8 mouse cellular contexts compared by ENCODE assay signal in genomic region chr17:62881176-62881790, GRCm38 (mm10). TPM values are rescaled to one million over a fixed set of nuclear protein-coding genes. Genes with fewer than 3 reads are reported as not detected.
DNase-seq lines count a peak whose midpoint lies in the region; ATAC-seq and TF ChIP-seq lines count a peak whose summit lies in the region.

Gene Efna5, minus strand, starts transcription at chr17:62881317.

- H3K4me2 ChIP-seq in kidney, embryonic 14.5 days (replicated peaks; ENCODE audit: low read depth, low read length), result peak within 1 kb of the TSS; percentile 97
- H3K4me2 ChIP-seq in liver, embryonic 14.5 days (ENCODE audit: low read depth), result peak within 1 kb of the TSS; percentile 64

- under 1% methylated on average over 51 of the region's 68 CpGs for WGBS in heart, adult 2 months
- WGBS in kidney, embryonic 14.5 days, result 1% methylated on average over 55 of the region's 68 CpGs
- WGBS in liver, embryonic 14.5 days (ENCODE audit: insufficient replicate concordance), result 1% methylated on average over 54 of the region's 68 CpGs

- no peaks in the 10 kb centered on the region for H3K36me3 ChIP-seq in heart, adult 2 months (ENCODE audit: control insufficient read depth, insufficient read depth, low read length)
- H3K36me3 ChIP-seq in kidney, embryonic 14.5 days (ENCODE audit: control insufficient read depth, insufficient read depth, low read length), result no peaks in the 10 kb centered on the region
- no peaks in the 10 kb centered on the region for H3K36me3 ChIP-seq in liver, embryonic 14.5 days (replicated peaks; ENCODE audit: control insufficient read depth, insufficient read depth, low read depth)

- peak; percentile 17 for DNase-seq in thymus, postnatal 14 days
- no peak for DNase-seq in thymus, postnatal 25 days
- DNase-seq in embryo, embryonic 11.5 days (ENCODE audit: low read depth, low spot score), result peak; percentile 16
- DNase-seq in heart, adult 2 months, result peak; percentile 57 to 64
- no peak for DNase-seq in liver, embryonic 14.5 days (ENCODE audit: low read depth in 3 of 3, low spot score in 3 of 3)
- DNase-seq in retina, postnatal 1 day, result peak; percentile 69

- peak within 1 kb of the TSS; percentile 70 for H3K9ac ChIP-seq in heart, adult 2 months (ENCODE audit: low read depth, low read length)
- peak within 1 kb of the TSS; percentile 83 for H3K9ac ChIP-seq in kidney, embryonic 14.5 days (ENCODE audit: low read depth, low read length)
- H3K9ac ChIP-seq in liver, embryonic 14.5 days (replicated peaks), result no peak within 1 kb of the TSS

- no peak for TF ChIP-seq CTCF in heart, adult 2 months (IDR thresholded peaks at IDR 0.05)
- TF ChIP-seq CTCF in liver, embryonic 14.5 days (IDR thresholded peaks at IDR 0.05; ENCODE audit: low read depth), result no peak

- H3K4me3 ChIP-seq in heart, adult 2 months, result peak within 1 kb of the TSS; percentile 63
- peak within 1 kb of the TSS; percentile 82 for H3K4me3 ChIP-seq in kidney, embryonic 14.5 days (ENCODE audit: low read length)
- H3K4me3 ChIP-seq in liver, embryonic 14.5 days (ENCODE audit: insufficient read depth in 1 of 2, low read depth in 2 of 2, low read length in 2 of 2), result peak within 1 kb of the TSS; percentile 57 to 64

- peak within 1 kb of the TSS; percentile 77 for H3K27ac ChIP-seq in heart, adult 2 months
- H3K27ac ChIP-seq in kidney, embryonic 14.5 days (ENCODE audit: low read depth, low read length), result peak within 1 kb of the TSS; percentile 93
- no peak within 1 kb of the TSS for H3K27ac ChIP-seq in liver, embryonic 14.5 days

- peak; percentile 14 for ATAC-seq in kidney, embryonic 14.5 days (ENCODE audit: low FRiP score, low TSS enrichment)
- ATAC-seq in liver, embryonic 14.5 days (ENCODE audit: insufficient read depth), result no peak
- ATAC-seq in monocyte, adult 5-6 weeks (replicated peaks; ENCODE audit: insufficient number of reproducible peaks, low FRiP score, low TSS enrichment, poor library complexity, severe bottlenecking), result no peak

- no peak for TF ChIP-seq POLR2A in heart, adult 2 months (IDR thresholded peaks at IDR 0.05; ENCODE audit: insufficient read depth, low read depth, low read length)

- H3K9me3 ChIP-seq in kidney, embryonic 14.5 days (ENCODE audit: control insufficient read depth, low read length), result no peaks in the 10 kb centered on the region
- no peaks in the 10 kb centered on the region for H3K9me3 ChIP-seq in liver, embryonic 14.5 days (ENCODE audit: control insufficient read depth, low read length)

- H3K79me2 ChIP-seq in heart, adult 2 months (replicated peaks; ENCODE audit: control insufficient read depth, insufficient read depth, low read length), result no peaks in the 10 kb centered on the region

- intact Hi-C loops in heart, adult 2 months (cut with DNase I), result loop anchor here (5.0 to 10.0 kb wide), 4 partner anchors 99 to 706 kb away; no protein-coding TSS in a partner anchor

- no peak for TF ChIP-seq EP300 in heart, adult 2 months (IDR thresholded peaks at IDR 0.05; ENCODE audit: insufficient read depth, low read depth, low read length)
- no peak for TF ChIP-seq EP300 in liver, embryonic 14.5 days (IDR thresholded peaks at IDR 0.05; ENCODE audit: low read depth)

- no peaks in the 10 kb centered on the region; the same call in 1 of the 2 replicates for H3K4me1 ChIP-seq in heart, adult 2 months (ENCODE audit: control insufficient read depth, insufficient read depth, low read length)
- 0 out of 2 replicates have a peak, but pooled peaks cover 3% of the 10 kb centered on the region for H3K4me1 ChIP-seq in kidney, embryonic 14.5 days (ENCODE audit: control insufficient read depth, insufficient read depth, low read length)
- no peaks in the 10 kb centered on the region for H3K4me1 ChIP-seq in liver, embryonic 14.5 days (replicated peaks; ENCODE audit: control insufficient read depth in 2 of 2, insufficient read depth in 2 of 2, low read length in 1 of 2)

- no peaks in the 10 kb centered on the region for H3K27me3 ChIP-seq in heart, adult 2 months (ENCODE audit: control insufficient read depth, insufficient read depth, low read length)
- H3K27me3 ChIP-seq in kidney, embryonic 14.5 days (ENCODE audit: control insufficient read depth, insufficient read depth, low read length), result no peaks in the 10 kb centered on the region
- H3K27me3 ChIP-seq in liver, embryonic 14.5 days (ENCODE audit: control insufficient read depth, insufficient read depth, low read length), result peaks cover 71% of the 10 kb centered on the region

RNA-seq across cellular contexts. Expression of gene Efna5, which starts in this region (rescaled TPM):
- 10 to 100 TPM; 17.5 to 24.0 TPM for total RNA-seq in heart, adult 2 months (2021)
- 3.9 and 5.2 TPM in 2 replicates for polyA plus RNA-seq in heart, adult 2 months (2012; rRNA removed)
- 26.6 and 36.4 TPM in 2 replicates for polyA plus RNA-seq in kidney, embryonic 14.5 days (2014; fragmentation: Nextera tagmentation; extraction: Ambion mirVana)
- polyA plus RNA-seq in liver, embryonic 14.5 days (2012; rRNA removed), result 0.29 and 0.40 TPM in 2 replicates
- 1.2 and 1.6 TPM in 2 replicates for polyA plus RNA-seq in liver, embryonic 14.5 days (2014; fragmentation: Nextera tagmentation; extraction: Ambion mirVana)
- total RNA-seq in monocyte, adult 5-6 weeks (2017), result not detected in 3 replicates

Comparison
In these comparisons a context has a peak if more than half of its experiments do, and no peak if none do; other contexts are left out.
1. RNA of gene Efna5 (total RNA-seq): 17.5 to 24.0 TPM in heart, adult 2 months; not detected in monocyte, adult 5-6 weeks; every median in the first group is over 10 times any median in the second.
2. DNase-seq: peak in thymus, postnatal 14 days (single experiment), embryo, embryonic 11.5 days (single experiment), heart, adult 2 months (2 of 2) and retina, postnatal 1 day (single experiment); none in thymus, postnatal 25 days (single experiment) and liver, embryonic 14.5 days (0 of 3).
3. Peak in every context shown above with its lines, with median percentiles within 50 percentile points of each other: H3K4me3 ChIP-seq.